ENCODE assay signal across 9 mouse cellular contexts in the genomic region with DNA sequence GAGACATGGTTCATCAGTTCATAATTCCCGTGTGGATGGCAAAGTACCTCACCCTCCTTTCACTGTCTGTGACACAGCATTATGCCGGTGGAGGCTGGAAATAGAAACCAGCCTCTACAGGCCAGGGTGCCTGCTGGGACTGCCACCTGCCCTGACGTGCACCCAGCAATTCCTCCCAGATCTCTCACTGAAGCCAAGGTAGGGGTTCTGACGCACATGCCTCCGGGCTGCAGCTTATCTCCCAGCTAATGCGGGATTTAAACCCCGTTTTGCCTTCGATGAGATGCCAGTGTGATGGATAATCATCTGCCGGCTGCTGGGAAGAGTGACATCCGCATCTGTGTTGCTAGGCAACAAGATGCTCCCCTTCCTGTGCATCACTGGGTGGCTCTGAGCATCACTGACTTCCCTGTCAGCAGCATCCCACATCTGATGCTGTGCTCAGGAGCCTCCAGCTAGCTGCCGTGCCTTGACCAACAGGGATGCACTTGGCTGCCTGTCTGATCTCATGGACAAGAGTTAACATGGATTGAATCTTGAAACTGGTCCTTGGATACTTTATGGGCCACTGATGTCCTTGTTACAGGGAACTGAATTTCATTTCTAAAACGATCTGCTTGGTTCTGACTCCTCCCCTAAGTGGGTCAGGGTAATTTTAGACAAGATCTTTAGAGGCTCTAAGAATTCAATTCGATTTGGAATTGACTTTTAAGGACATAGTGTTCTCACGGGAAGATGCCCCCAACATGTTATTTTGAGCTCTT.
DNase-seq lines count a peak whose midpoint lies in the region; ATAC-seq lines count a peak whose summit lies in the region.
"Had no signal": no experiment of that assay in that cellular context is flagged by ENCODE, and none has a peak within 500 bp of the region (broad histone marks: within the 10 kb centered on the region; RNA-seq: fewer than 3 reads in every experiment).

No protein-coding gene starts in this region.

- DNase-seq in kidney, postnatal 10 days: no peak
- DNase-seq in left cerebral cortex, postnatal 36 days (ENCODE audit: low spot score in 2 of 2): peak; percentile 69 to 75
- peak; percentile 62 for DNase-seq in right cerebral cortex, postnatal 25 days
- DNase-seq in urinary bladder, postnatal 36 days (ENCODE audit: low spot score in 2 of 2): no peak
- DNase-seq in spleen, postnatal 10 days (ENCODE audit: low spot score in 2 of 2): no peak
- DNase-seq in thymus, adult 18-20 months: no peak

- no peaks in the 10 kb centered on the region for H3K4me1 ChIP-seq in kidney, embryonic 16.5 days (ENCODE audit: insufficient read depth, low read length)
- H3K4me1 ChIP-seq in hindbrain, embryonic 12.5 days: peaks cover 17% of the 10 kb centered on the region

- intact Hi-C loops in left cerebral cortex, postnatal 36 days (cut with DNase I): loop anchor here (10.0 kb wide), 1 partner anchor 569 kb away; no protein-coding TSS in a partner anchor

- 0 out of 2 replicates have a peak, but pooled peaks have one; percentile 32 for ATAC-seq in kidney, embryonic 16.5 days (ENCODE audit: low FRiP score, low TSS enrichment)
- ATAC-seq in hindbrain, embryonic 12.5 days (ENCODE audit: low FRiP score): peak; percentile 92

- 62% methylated on average over 14 of the region's 14 CpGs for WGBS in kidney, embryonic 16.5 days
- WGBS in hindbrain, embryonic 12.5 days: 48% methylated on average over 14 of the region's 14 CpGs

- H3K27ac ChIP-seq in kidney, embryonic 16.5 days (ENCODE audit: low read length): no peak overlapping the region
- H3K27ac ChIP-seq in hindbrain, embryonic 12.5 days: peak overlapping the region; percentile 74

- no peak overlapping the region for H3K4me3 ChIP-seq in kidney, embryonic 16.5 days (ENCODE audit: low read length)
- H3K4me3 ChIP-seq in hindbrain, embryonic 12.5 days: no peak overlapping the region

- H3K36me3 ChIP-seq in kidney, embryonic 16.5 days (ENCODE audit: insufficient read depth, low read length): no peaks in the 10 kb centered on the region
- H3K36me3 ChIP-seq in hindbrain, embryonic 12.5 days: no peaks in the 10 kb centered on the region; the same call in 1 of the 2 replicates

- H3K27me3 ChIP-seq in kidney, embryonic 16.5 days (ENCODE audit: insufficient read depth, low read length): no peaks in the 10 kb centered on the region
- H3K27me3 ChIP-seq in hindbrain, embryonic 12.5 days: no peaks in the 10 kb centered on the region
- H3K27me3 ChIP-seq: CH12.LX had no signal

- no peak overlapping the region for H3K9ac ChIP-seq in kidney, embryonic 16.5 days (replicated peaks; ENCODE audit: low read length)
- H3K9ac ChIP-seq in hindbrain, embryonic 12.5 days: no peak overlapping the region

- no peak overlapping the region for H3K4me2 ChIP-seq in kidney, embryonic 16.5 days (replicated peaks; ENCODE audit: low read depth, low read length)
- peak overlapping the region; percentile 42 for H3K4me2 ChIP-seq in hindbrain, embryonic 12.5 days (replicated peaks)

- H3K9me3 ChIP-seq in kidney, embryonic 16.5 days (ENCODE audit: low read length): no peaks in the 10 kb centered on the region
- H3K9me3 ChIP-seq in hindbrain, embryonic 12.5 days (replicated peaks): peaks cover 7% of the 10 kb centered on the region; the same call in 1 of the 2 replicates

Comparison
In these comparisons a context has a peak if more than half of its experiments do, and no peak if none do; other contexts are left out.
1. DNase-seq: peak in left cerebral cortex, postnatal 36 days (2 of 2) and right cerebral cortex, postnatal 25 days (single experiment); none in kidney, postnatal 10 days (single experiment), urinary bladder, postnatal 36 days (0 of 2), spleen, postnatal 10 days (0 of 2) and thymus, adult 18-20 months (0 of 2).